Mouse (Mus musculus) stomach, postnatal 0 days (tissue): ENCODE results near the gene Ate1.

Experiments used
- CTCF ChIP-seq: IDR thresholded peaks from 2 replicates; pipeline ENCODE4 v1.5.1; 2016; ENCODE audit warnings: antibody characterized with exemption, low read depth, mild to moderate bottlenecking, moderate library complexity
- EP300 ChIP-seq: optimal IDR thresholded peaks from 2 replicates; pipeline ENCODE3; 2016; ENCODE audit warnings: antibody characterized with exemption

- peak; percentile 36; the same call in 1 of the 2 replicates for TF ChIP-seq CTCF
- no peak for TF ChIP-seq EP300
Measured at GRCm38 (mm10) chr7:130382126-130382525, 138.0 kb downstream of the Ate1 start.
